Mouse (Mus musculus) left cerebral cortex, adult 2 months (tissue): ENCODE results near the gene Psma1. TPM values are rescaled to one million over a fixed set of nuclear protein-coding genes. Genes with fewer than 3 reads are reported as not detected.

Experiments
- DNase-seq, 2 experiments: peaks; one replicate each; pipeline ENCODE4 v3.0.0; 2021 to 2022; ENCODE audit warnings: low spot score in 2 of 2, mixed read lengths in 1 of 2; ENCODE audit errors: extremely low spot score in 1 of 2
- H3K27ac ChIP-seq: fragments of 200-600 bp; 2 replicates; pipeline ENCODE4 v1.8.1; 2022
- H3K4me3 ChIP-seq: fragments of 200-600 bp; 2 replicates; pipeline ENCODE4 v1.8.1; 2022
- CTCF ChIP-seq: fragments of 200-600 bp; IDR thresholded peaks from 2 replicates; pipeline ENCODE4 v1.8.1; 2022; ENCODE audit warnings: antibody characterized with exemption, mild to moderate bottlenecking, moderate library complexity
- intact Hi-C: fragments of 180-260 bp; cut with DNase I; formaldehyde crosslinking; loops from one replicate; pipeline ENCODE4 v1.15.1; 2025
- total RNA-seq, 2 experiments: library from RNA; stranded (reverse); gene quantifications; 2 replicates each; pipeline ENCODE4 v1.2.3; 2021

Psma1 gene
- total RNA-seq, 2 experiments from 2014 or later: 98.8 to 103 TPM

DNA sequence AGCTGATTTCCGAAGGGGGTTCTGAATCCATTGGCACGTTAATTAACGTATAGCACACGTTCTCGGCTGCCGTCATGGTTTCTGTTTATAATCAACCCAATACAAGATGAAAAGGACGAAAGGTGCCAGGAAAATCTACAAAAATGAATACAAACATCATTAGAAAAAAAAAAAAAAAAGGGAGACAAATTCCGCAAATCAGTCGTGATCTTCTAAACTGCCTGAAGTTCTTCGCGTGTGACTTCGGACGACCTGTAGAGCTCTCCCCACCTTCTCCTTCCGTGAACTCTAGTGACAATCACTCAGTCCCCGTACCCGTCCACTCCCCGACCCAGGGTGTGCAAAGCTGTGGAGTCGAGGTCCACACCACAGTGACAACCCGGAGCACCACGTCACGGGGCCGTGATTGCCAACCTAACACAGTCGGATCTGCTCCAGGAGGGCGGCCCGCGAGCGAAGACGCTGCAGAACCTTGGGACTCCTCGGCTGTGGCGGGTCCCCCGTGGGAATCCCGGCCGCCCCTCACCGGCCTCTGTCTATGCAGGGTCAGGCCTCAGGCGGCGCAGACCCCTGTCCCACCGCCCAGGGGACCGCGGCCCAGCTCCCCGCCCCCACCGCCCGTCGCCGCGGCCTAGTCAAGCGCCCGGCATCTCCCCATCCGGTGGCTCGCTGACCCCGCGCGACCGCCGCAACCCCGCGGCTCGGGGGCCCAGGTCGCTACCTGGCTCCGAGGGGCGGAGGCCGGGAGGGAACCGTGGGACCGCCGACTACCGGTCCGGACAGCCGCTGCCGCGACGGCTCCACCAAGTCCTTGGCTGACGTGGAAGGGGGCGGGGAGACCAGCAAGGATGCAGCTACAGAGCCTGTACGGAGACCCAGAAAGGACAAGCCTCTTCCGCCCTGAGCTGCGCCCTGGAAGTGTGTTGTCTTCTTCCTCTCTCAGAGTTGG lies 21.8 kb downstream of the Psma1 start, which contains the start of gene Copb1:
Gene Copb1 (minus strand): TSS at position 827 of the 949 bp plus-strand sequence.
- peak; percentile 91 to 92 for DNase-seq
- Histone ChIP-seq H3K27ac (peak within 1 kb of the TSS; percentile 91), H3K4me3 (peak within 1 kb of the TSS; percentile 92)
- intact Hi-C loops: loop anchor here (1.0 kb wide), 1 partner anchor 22 kb away; the partner anchor contains the start of gene Psma1
- TF ChIP-seq CTCF: no peak; the same call in 1 of the 2 replicates

DNA sequence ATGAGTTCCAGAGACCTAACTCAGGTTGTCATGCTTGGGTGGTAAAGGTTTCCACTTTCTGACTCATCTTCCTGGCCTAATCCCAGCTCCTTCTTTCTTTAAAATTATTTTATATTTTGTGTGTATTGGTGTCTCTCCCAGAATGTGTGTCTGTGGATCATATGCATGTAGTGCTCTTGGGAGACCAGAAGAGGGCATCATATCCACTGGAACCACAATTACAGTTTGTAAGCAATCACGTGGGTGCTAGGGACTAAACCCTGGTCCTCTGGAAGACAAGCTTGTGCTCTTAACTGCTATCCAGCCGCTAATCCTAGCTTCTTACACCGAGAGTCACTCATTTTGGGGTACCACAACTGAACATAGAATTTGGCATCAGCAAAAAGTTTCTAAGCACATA lies 24.2 kb downstream of the Psma1 start:
- Histone ChIP-seq H3K27ac (no peak overlapping the region), H3K4me3 (no peak overlapping the region)
- intact Hi-C loops: no loop called here
- DNase-seq: no peak
- TF ChIP-seq CTCF: peak; percentile 21

DNA sequence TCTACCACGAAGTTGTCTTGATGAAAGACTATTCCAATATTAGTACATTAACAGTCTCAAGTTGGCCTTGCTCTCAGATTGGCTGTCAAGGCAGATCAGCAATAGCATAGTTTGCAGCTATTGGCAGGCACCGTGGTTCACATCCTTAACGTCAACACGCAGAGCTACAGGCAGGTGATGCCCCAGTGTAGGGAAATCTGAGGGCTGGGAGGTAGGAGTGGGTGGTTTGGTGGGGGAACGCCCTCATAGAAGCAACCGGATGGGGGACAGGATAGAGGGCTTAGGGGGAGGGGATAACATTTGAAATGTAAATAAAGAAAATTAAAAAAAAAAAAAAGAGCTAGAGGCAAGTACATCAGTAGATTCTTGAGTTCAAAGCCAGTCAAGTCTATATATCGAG lies 41.9 kb downstream of the Psma1 start:
- no peak for DNase-seq
- Histone ChIP-seq H3K27ac (no peak overlapping the region), H3K4me3 (no peak overlapping the region)
- TF ChIP-seq CTCF: no peak
- intact Hi-C loops: loop anchor here (2.0 to 5.0 kb wide), 2 partner anchors 15 to 33 kb away; no protein-coding TSS in a partner anchor

DNA sequence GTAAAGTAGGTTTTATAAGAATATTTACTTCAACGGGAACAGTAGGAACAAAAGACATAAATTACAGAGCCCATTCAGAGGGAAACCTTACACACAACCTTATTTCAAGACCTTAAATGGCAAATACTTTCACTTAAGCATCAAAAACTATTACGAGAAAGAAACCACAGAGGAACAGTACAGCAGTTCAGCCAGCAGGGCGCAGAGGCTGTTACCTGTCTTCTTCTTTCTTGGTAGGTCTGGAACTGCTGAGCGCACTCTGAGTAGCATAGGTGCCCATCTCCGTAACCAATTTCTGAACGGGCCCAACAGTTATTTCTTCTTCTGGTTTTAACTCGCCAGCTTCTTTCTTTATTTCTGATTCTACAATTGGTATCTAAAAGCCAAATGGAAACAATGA lies 42.9 kb downstream of the Psma1 start:
- Histone ChIP-seq H3K4me3 (no peak overlapping the region), H3K27ac (no peak overlapping the region)
- no peak; the same call in 1 of the 2 replicates for TF ChIP-seq CTCF
- intact Hi-C loops: loop anchor here (5.0 kb wide), 1 partner anchor 34 kb away; no protein-coding TSS in a partner anchor
- DNase-seq: no peak

DNA sequence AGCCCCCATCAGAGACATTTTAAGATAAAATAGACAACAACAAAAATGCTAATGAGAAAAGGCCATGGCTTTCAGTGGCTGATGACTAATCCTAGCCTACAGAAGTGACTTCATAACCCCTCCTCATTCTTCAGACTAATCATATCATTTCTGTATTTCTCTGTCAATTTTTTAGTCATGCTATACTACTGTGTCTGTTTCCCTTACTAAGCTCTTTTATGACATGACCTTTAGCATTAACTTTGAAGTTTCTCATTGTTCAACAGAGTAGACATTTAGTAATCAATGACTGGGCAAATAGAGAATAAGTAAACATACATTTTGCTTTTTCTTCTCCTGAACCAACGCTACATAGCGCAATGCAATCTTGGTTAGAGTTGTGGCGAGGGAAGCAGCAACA lies 44.1 kb downstream of the Psma1 start:
- Histone ChIP-seq H3K27ac (no peak overlapping the region), H3K4me3 (no peak overlapping the region)
- DNase-seq: no peak
- intact Hi-C loops: loop anchor here (5.0 kb wide), 1 partner anchor 35 kb away; no protein-coding TSS in a partner anchor
- TF ChIP-seq CTCF: no peak

DNA sequence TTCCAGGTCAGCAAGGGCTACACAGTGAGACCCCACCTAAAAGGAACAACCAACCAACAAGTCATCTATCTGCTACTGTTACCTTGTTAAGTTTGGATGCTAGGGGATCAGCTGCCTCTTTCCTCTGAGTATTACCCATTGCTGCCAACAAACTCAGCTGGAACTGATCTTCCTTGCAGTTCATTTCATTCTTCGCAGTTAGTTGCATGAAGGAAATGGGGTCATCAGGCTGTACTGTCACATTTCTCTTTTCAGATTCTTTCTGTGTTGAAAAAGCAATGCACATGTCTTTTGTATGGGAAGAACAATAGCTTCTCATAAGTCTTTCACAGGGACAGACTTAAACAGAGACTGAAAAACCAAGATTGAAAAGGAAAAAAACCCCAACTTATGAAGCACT lies 49.4 kb downstream of the Psma1 start:
- Histone ChIP-seq H3K27ac (no peak overlapping the region), H3K4me3 (no peak overlapping the region)
- DNase-seq: no peak
- no peak for TF ChIP-seq CTCF
- intact Hi-C loops: no loop called here

DNA sequence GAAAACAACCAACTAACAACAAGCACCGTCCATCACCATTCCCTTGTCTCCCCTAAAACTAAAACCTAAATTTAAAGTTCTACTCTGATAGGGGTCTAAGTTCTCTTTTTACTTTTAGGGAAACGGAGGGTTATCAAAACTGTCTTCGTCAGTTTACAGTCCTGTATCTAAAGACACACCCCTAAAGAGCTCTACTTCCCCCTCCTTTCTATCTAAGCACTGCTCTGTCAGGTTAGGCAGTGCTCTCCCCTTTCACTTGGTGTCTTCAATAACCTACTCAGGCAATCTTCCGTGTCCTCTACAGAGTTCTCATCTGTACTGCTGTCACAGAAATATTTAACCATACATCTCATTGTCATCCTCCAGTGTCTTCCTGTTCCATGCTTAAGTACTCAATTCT lies 55.5 kb downstream of the Psma1 start:
- TF ChIP-seq CTCF: no peak
- Histone ChIP-seq H3K4me3 (no peak overlapping the region), H3K27ac (no peak overlapping the region)
- intact Hi-C loops: no loop called here
- no peak for DNase-seq

DNA sequence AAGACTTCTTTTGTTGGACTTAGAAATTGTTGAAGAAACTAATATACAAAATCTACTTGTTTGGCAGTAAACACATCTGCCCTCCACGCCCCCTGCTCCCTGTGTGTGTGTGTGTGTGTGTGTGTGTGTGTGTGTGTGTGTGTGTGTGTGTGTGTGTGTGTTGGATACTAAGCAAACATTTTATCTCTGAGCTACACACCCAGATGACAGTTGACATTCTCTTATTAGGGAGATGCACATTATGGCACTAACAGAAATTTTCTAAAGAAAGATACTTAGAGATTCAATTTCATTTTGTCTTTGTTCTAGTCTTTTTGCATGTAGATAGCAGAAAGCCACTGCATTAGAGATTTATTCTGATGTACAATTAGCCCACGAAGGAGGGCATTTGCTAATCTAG lies 59.0 kb downstream of the Psma1 start:
- TF ChIP-seq CTCF: no peak
- no peak for DNase-seq
- intact Hi-C loops: no loop called here
- Histone ChIP-seq H3K4me3 (no peak overlapping the region), H3K27ac (no peak overlapping the region)

Other genes with a start within 250 kb of the Psma1 start
- gene Rras2, start 158.3 kb downstream of the Psma1 start, total RNA-seq: 10 to 100 TPM; 16.4 to 20.8 TPM
- gene Copb1, start 21.4 kb downstream of the Psma1 start, total RNA-seq: 10 to 100 TPM; 52.5 to 60.5 TPM
- 1 to 10 TPM; 7.3 to 9.9 TPM for gene Pde3b, start 139.2 kb upstream of the Psma1 start, total RNA-seq